Mouse (Mus musculus) adrenal gland, postnatal 25 days (tissue): ENCODE data around the gene Fam131a. TPM values are rescaled to one million over a fixed set of nuclear protein-coding genes. Genes with fewer than 3 reads are reported as not detected.

Experiments
- DNase-seq: peaks from one replicate; pipeline ENCODE4 v3.0.0; 2021; ENCODE audit warnings: mixed read lengths
- total RNA-seq: library from RNA; stranded (reverse); gene quantifications from 2 replicates; pipeline ENCODE4 v1.2.3, GENCODE M21; 2021

Gene Fam131a
- total RNA-seq, 1 experiment from 2014 or later, result 17.6 TPM

DNA sequence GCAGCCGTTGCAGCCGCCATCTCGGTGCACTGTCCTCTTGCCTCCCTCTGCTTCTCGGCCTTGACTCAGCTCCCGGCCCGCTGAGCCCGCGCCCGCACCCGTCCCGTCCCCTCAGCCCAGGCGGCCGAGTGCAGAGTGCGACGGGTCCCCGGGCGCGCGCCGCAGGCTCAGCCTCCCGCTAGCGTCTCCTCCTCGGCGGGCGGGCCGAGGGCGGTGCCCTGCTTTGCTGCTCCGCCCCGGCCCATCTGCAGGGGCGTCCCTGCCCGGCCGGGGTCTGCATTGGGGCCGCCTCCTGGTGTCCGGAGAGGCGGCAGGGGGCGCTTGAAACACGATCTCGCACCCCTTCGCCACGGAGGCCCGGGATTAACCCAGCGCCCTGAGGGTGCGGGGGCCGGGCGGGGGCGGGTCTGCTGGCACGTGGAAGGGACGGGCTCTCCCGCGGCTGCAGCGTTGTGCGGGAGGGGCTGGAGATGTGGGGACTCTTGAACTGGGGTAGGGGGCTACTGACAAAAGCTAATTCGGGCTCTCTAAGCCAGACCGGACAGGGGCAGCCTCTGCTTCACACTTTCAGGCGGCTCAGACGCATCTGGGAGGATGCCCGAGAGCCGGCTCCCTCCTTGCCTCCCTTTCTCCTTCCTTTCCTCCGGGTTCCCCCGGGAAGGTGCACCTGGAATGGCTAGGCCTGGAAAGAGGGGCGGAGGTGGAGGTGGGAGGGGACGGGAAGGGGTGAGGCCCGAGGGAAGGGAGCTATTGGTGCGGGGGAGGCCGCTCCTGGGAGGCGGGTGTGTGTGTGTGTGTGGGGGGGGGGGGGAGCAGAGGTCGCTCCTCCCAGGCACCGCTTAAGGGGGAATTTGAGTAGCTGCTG lies 23.2 kb downstream of the Fam131a start:
- peak; percentile 90 for DNase-seq

DNA sequence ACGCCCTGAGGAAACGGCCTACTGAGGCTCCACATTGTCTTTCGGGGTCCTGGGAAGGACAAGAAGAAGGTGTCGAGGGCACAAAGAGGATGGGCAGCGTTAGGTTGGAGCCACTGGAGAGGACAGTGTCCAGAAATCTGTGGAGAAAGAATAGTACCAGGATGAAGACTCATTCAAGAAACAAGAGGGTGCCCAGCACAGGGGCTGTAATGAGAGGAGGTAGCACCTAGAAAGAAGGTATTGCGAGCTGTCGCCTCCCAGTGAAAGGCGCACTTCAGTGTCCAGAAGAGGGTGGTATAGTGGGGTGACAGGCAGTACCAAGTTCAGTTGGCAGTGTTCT lies 23.8 kb downstream of the Fam131a start:
- no peak for DNase-seq

DNA sequence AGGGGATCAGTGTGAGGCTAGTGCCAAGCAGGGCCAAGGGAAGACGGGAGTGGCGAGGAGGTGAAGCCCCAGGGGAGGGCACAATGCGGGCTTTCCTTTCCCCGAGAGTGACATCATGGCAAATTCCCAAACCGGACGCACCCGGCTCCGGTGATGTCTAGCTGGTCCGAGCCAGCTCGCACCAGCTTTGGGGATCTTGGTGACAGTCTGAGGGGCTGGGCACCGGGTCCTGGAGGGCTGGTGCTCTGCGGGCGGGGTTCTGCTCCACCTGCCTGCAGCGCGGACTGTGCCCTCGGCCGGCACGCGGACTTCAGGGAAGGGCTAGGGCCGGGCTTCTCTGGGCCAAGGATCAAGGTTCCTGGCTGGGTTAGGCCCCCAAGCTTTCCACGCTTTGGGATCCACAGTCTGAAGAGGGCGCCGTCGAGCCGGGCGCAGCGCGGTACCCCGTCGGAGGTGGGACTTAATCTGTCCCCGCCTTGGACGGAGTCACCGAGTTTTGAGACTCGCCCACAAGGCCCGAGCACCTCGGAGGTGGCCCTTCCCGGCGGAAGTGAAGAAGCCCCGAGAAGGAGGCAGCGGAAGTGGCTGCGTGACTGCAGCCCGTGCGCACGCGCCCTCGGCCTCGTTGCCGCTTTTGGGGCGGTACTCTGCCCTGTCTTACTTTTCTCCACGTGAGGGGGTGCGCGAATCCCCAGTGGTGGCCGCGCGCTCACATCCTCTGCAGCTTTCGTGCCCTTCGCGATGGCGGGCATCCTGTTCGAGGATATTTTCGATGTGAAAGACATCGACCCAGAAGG lies 24.3 kb downstream of the Fam131a start, which contains the start of the genes Polr2h and Clcn2:
Gene Polr2h, plus strand, starts transcription at position 485 of the 797 bp plus-strand sequence.
Gene Clcn2, minus strand, starts transcription at position 566 of the 797 bp plus-strand sequence.
- DNase-seq, result peak; percentile 97

DNA sequence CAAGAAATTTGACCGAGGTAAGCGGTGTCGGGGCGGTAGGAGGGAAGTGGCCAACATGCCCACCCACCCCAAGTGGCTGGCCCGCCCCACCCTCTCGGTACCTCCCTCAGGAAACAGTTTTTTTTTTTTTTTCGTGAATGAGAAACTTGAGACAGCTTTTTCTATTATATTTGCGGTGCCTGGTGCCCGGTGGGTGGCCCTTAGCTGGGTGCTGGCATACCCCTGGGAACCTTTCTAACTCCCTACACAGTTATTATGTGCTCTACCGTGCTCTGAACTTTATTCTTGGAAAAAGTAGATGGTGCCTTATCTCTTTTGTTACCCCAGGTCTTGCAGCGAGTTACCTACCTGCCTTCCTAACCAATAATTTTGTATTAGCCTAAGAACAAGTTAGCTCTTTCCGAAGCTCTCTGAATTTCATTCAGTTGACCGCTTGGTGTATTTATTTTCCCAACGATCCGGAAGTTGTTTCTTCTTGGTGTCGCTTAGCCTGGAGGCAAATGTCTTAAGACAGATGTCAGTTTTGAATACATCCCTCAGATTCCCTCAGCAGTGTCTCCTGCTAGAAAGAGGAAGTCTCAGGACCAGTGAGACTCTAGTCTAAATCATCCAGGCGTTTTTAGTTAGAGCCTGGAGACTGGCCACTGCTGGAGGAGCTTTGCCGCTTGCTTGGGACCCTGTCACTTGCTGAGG lies 25.1 kb downstream of the Fam131a start:
- DNase-seq, result no peak

DNA sequence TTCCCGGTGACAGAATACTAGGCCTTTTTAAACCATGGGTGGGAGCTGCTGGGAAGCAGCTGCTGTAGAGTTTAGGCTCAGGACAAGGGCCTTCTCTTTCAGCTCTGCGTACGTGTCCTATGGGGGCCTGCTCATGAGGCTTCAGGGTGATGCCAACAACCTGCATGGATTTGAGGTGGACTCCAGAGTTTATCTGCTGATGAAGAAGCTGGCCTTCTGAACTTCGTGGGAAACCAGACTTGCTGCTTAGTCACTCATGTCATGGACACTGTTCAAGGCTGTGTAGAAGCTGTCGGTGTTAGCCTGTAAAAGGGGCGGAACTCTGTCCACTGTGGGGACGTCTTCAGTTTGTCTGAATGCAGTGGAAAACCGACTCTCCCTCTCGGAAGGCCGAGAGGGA lies 28.8 kb downstream of the Fam131a start:
- no peak for DNase-seq

DNA sequence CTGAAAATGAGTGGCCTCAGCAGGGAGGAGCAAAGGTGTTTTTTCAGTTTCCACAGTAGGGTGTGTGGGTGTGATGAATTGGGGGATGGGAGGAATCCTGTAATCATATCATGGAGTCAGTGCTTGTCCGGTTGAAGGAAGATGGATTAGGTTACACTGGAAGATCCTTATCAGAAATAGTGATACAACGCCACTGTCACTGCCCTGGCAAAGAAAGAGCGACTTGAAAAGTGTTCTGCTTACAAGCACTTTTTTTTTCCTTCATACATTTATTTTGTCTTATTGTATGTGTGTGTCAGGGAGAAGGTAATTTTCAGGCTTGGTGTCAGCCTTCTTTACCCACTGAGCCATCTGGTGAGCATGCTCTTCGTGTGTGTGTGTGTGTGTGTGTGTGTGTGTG lies 29.7 kb downstream of the Fam131a start:
- no peak for DNase-seq

DNA sequence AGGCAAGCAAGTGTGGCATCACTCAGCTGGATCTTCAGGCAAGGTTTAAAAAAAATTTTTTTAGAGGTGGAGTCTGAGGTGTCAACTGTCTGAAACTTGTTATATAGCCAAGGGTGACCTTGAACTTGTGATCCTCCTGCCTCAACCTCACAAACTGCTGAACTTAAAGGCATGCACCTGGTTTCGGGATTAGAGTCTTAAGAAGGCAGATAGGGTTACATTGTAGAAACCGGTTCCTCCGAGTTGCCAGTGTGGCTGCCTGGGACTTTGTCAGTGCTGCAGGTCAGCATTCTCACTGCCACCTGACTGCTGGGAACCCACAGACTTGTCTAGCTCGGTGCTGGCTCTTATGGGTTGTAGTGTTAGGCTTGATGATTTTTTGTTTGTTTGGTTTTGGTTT lies 30.2 kb downstream of the Fam131a start:
- DNase-seq, result no peak

DNA sequence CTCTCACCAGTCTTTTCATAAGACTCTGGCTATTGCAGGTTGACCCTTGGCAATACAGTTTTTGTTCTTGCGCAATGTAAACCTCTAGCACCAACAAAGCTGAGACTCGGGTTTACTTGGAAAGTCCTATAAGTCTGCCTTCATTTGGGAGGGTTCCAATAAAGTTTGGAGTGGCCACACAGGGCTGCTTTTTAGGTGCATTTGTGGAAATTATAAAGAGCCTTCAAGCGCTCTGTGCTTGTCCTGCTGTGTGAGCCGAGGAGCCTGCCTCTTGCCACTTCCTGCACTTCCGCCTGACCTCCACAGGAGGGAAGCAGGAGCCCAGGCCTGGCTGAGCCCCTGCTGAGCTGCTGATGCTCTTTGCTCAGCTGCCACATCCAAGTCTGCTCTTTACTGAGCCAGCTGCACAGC lies 31.3 kb downstream of the Fam131a start:
- DNase-seq, result peak; percentile 71

DNA sequence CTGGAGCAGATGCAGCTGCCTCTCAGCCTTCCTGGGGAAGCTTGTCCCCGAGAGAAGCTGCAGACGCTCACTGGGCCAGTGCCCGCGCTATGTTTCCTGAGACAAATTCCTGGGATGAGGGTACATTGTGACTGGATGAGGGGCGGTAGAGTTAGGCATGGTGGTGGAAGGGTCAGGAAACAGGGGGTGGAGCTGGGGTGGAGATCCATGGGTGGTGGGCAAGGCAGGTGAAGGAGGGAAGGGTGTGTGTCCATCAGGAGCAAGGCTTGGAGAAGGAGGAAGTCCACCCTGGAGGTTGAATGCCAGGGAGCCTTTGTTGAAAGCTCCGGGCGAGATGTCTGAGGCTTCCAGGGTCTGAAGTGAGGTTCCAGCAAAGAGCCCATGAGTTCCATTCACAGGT lies 32.3 kb downstream of the Fam131a start:
- no peak for DNase-seq

DNA sequence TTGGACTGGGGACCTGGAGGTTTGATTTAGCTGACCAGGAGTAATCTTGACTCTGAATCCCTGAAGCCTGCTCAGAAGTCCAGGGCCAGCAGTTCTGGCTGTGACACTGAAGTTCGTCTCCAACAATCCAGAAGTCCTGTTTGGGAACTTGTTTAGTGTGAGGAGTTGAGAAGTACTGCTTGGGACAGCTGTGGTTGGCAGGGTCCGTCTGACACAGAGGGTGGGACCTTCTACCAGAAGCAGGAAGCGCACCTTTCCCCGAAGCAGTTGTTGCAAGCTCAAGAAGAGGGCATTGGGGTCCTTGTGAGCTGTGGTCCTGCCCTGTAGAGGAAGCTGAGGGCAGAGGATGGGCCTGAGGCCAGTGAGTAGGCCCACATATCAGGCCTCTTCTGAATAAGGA lies 32.7 kb downstream of the Fam131a start:
- no peak for DNase-seq

DNA sequence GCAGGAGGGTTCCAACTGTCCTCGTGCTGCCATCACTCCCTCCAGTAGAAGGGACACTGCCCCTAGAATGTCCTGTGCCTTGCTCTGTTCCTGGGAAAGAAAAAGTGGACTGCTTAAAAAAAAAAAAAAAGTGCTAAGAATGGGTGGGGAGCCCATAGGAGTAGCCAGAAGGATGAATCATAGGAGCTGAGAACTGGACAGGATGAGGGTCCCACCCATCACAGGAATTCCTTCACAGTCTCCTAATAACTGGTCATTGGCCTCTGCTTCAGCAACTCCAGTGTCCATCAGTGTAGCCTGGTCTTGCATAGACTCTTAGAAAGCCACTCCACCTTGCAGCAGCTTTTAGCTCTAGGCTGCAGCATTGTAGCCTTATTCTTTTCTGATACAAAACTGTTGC lies 33.3 kb downstream of the Fam131a start:
- no peak for DNase-seq

DNA sequence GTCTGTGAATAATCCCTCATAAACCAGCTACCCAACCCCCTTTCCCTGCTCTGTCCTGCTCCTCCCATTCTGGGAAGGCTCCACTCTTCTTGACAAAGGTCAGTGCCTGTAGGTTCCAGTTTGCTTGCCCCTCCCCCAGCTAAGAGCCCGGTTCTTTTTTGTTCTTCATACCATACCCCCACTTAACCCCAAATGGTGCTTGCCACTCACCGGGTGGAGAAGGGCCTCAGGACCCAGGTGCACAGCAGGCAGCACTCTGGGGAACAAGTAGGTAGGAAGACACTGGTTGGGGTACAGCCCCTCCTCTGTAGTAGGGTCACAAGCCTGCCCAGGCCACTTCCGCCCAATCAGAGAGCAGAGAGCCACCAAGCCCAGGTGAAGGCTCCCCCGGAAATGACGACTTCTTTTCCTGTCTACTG lies 37.3 kb downstream of the Fam131a start:
- DNase-seq, result no peak

DNA sequence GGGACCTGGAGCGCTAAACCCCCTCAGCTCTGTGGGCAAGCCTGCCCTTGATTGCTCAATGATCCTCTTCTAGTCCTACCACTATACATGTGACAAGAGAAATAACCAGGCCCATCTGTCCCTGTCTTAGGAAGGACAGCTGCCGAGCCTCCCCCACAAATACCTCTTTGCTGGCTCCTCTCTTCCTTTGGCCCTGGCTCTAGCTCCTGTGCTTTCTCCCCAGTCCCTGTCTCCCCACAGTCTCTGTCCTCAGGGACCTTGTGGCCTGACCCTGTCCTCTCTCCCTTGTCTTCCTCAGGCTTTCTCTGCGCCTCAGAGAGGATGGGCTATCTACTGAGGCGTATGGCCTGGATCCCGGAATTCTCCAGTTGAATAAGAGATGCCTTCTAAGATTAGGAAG lies 38.6 kb downstream of the Fam131a start:
- DNase-seq, result no peak

DNA sequence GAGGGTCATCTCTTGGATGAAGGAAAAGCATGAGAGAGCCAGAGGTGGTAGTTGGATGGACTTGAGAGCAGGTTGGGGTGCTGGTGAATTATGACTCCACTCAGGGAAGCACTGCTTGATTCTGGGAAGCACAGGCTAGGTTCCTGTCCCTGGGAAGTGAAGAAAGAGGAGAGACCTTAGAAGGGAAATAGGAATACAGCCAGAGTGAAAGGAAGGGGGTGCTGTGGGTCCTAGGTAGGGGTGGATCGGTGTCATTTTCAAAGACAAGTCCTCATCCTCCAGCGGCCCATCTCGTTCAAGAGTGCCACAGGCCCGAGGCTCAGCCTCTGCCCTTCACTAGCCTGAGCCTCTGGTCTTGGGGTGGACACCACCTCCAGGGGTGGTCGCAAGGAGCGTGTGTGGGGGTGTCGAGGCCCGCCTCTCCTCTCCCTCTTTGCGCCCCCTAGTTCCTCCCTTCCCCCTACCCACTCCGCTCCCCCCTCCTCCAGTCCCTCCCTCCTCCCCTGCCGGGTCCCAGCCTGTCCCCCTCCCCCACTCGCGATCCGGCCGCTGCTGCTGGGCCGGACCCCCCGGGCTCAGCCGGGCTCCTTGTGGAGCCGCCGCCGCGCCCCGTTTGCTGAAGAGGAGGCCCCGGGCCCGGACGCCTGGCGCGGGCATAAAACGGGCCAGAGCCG lies 39.3 kb downstream of the Fam131a start:
- DNase-seq, result no peak

DNA sequence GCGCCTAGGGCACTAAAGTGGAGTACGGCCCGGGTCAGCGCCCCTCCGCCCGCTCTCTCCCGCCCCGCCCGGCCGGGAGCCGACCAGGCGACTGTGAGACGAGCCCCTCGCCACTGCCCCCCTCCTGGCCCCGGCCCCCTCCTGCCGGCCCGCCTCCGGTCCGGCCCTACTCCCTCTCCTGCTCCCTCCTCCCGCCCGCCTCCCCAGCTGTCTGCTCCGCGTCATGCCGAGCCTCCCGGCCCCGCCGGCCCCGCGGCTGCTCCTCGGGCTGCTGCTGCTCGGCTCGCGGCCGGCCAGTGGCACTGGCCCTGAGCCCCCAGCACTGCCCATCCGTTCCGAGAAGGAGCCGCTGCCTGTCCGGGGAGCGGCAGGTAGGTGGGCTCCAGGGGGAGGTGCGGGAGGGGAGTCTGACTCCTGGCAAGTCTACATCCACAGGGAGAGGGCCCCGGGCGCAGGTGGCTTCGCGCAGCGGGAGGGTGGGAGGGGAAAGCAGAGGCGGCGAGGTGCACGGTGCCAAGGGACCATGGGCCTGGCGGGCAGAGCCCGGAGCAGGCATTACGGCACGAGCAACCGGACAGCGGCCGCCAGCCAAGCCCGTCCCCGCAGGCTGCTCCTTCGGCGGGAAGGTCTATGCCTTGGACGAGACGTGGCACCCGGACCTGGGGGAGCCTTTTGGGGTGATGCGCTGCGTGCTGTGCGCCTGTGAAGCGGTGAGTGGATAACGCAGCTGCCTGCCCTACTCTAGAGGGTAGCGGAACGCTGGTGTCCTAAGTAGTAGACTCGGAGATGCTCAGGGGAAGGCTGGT lies 40.1 kb downstream of the Fam131a start, which contains the start of gene Chrd:
Gene Chrd, plus strand, starts transcription at position 203 of the 806 bp plus-strand sequence.
- DNase-seq, result peak; percentile 78

DNA sequence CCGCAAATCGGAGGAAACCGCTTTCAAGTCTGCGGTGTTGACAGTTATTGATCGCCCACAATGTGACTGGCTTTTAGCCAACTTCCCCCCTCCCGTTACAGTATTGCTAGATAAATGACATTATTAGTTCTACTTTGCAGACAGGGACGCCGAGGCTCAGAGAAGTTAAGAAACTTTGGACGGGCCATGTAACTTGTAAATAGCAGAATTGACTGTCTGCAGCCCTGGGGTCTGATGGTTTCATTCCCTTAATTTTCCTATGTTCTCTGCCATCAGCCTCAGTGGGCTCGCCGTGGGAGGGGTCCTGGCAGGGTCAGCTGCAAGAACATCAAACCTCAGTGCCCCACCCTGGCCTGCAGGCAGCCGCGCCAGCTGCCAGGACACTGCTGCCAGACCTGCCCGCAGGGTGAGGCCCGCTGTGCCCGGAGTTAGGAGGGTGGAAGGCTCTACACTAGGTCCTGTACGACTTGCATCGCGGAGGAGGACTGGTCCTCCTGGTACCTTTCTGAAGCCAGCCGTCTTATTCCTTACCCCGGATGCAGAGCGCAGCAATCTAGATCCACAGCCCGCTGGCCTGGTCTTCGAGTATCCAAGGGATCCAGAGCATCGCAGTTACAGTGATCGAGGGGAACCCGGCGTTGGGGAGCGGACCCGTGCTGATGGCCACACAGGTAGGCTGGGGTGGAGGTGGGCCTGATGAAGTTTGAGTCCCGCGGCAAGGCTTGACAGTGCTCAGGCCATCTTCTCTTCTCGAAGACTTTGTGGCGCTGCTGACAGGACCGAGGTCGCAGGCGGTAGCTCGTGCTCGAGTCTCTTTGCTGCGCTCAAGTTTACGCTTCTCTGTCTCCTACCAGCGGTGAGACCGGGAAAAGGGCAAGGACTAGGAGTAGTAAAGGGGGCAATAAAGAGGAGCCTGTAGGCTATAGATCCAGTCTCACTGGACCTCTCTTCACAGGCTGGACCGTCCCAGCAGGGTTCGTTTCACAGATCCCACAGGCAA lies 41.0 kb downstream of the Fam131a start, which contains the start of gene Thpo:
Gene Thpo, minus strand, starts transcription at position 781 of the 1,000 bp plus-strand sequence.
- no peak for DNase-seq

DNA sequence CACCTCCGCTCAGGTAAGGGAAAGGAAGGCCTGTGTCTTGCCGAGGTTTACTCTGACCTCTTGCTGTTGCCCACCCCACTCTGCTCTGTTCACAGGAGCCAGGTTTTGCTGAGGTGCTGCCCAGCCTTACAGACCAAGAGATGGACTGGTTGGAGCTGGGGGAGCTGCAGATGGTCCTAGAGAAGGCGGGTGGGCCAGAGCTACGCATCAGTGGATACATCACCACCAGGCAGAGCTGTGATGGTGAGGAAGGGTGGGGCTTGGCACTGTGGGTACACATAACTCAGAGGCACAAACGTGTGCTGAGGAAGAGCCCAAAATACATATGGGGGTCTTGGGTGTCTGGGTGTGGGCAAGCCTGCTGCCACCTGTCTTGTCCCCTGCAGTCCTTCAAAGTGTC lies 42.6 kb downstream of the Fam131a start:
- no peak for DNase-seq

DNA sequence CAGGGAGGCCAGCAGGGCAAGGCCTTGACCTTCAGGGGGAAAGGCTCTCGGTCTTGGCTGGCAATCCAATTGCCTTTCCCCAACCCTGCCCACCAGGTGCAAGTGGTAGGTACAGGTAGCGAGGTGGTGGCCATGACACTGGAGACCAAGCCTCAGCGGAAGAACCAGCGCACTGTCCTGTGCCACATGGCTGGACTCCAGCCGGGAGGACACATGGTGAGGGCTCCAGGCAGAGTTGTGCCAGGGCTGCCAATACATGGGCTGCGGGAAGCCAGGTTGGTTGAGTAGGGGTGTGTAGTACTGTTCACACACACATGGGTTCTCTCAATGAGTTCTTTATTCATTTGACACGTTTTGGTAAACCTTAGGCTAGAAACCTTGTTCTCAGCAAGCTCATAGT lies 43.1 kb downstream of the Fam131a start:
- DNase-seq, result no peak

DNA sequence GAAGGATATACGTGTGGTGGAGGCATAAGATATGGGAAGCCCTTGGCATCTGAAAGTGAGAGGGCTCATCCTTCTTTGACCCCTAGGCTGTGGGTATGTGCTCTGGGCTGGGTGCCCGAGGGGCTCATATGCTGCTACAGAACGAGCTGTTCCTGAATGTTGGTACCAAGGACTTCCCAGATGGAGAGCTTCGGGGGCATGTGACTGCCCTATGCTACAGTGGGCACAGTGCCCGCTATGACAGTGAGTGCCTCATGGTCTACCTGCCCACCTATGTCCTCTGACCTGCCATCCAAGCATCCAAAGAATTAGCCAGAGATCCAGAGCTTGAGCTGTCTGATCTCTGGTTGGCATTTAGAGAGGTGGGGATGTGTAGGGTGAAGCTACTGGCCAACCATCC lies 43.8 kb downstream of the Fam131a start:
- DNase-seq, result no peak

DNA sequence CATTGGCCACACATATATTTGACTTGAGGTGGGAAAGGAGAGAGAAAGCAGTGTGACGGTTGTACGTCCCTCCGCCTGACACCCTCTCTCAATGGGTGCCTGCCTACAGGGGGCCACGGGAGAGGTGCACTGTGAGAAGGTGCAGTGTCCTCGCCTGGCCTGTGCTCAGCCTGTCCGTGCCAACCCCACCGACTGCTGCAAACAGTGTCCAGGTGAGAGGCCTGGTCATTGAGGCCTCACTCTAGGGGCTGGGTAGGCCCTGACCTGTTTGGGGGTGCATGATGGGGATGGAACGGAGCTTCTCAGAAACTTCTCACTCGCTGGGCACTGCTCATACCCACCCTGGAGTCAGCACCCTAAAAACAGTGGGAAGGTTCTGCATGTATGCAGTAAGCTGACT lies 46.8 kb downstream of the Fam131a start:
- no peak for DNase-seq
